Mouse (Mus musculus) liver, embryonic 18 days (tissue): ENCODE measurements around the gene Xpnpep2. TPM values are rescaled to one million over a fixed set of nuclear protein-coding genes. Genes with fewer than 3 reads are reported as not detected.

ENCODE experiments used
- polyA plus RNA-seq: library from polyadenylated mRNA; depleted of rRNA; stranded (reverse); fragments of >200 nt; gene quantifications from 2 replicates; pipeline ENCODE4 v1.2.3, GENCODE M21; 2012; rRNA removed

Xpnpep2 gene
- polyA plus RNA-seq = 0.01 TPM in 2 replicates

DNA sequence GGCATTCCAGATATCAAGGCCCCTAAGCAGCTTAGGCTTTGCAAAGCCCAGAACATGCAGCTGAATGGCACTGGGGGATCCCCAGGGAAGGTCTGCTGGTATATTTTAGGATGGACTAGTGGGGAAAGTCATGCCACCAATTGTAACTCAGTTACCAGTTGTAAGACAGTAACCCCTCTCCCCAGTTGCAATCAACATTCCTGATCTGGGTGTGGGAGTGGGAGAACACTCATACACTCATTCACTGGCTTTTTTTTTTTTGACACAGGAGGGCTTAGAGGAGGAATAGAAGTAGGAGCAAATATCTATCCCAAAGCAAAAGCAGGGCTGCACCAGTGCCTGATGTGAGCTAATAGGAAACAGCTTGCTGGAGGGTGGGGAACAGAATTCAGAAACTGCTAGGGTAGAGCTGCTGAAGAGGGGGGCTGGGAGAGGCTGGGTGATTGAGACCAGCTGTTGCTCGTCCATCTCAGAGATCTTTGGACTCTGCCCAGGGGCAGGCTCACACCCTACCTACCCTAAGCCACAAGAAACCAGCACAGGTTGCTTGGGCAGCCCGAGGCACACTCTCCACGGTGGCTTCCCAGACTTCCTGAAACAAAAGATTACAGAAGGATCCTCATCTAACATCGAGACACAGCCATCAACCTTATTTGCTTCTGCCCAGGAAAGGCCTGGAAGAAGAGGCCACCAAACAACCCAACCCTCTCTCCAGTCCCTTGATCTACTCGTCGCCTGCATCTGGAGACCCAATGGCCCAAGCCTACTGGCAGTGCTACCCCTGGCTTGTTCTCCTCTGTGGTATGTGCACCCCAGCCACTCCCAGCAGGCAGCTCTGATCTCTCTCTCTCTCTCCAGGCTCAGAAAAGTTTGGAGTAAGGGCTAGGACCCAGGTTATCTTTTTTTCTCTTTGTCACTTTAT is at the start of gene Xpnpep2:
Xpnpep2 (plus strand) TSS at position 332 of the 922 bp plus-strand sequence.

DNA sequence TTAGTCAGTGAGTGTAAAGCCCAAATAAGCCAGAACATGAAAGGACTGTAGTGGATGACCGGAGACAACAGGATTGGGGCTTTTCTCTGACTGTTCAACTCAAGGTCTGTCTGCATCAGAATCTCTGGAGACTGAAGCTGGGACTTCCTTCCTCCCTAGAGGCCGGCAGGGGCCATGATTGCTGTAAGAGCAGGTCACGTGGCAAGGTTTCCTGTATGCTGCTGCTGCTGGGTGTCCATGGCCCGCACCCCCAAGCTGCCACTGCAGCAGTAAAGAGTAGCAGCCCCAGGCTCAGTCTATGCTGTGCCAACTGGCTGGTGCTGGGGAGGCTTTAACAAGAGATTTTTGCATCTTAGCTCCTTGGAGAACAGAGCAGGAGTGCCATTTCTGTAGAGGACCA is 37.7 kb downstream of the Xpnpep2 start, which contains the start of gene Sash3:
Sash3 (plus strand) TSS at position 175 of the 400 bp plus-strand sequence.

Other genes starting within 250 kb of the Xpnpep2 start
- 1.2 and 1.6 TPM in 2 replicates for gene Smarca1, start 215.8 kb upstream of the Xpnpep2 start, polyA plus RNA-seq
- 5.7 and 6.5 TPM in 2 replicates for gene Ocrl, start 196.3 kb upstream of the Xpnpep2 start, polyA plus RNA-seq
- gene Apln, start 73.9 kb upstream of the Xpnpep2 start, polyA plus RNA-seq = 0.23 and 0.40 TPM in 2 replicates
- 8.5 and 9.0 TPM in 2 replicates for gene Sash3, start 37.7 kb downstream of the Xpnpep2 start, polyA plus RNA-seq
- 18.3 and 21.0 TPM in 2 replicates for gene Zdhhc9, start 100.2 kb downstream of the Xpnpep2 start, polyA plus RNA-seq
- gene Utp14a, start 148.1 kb downstream of the Xpnpep2 start, polyA plus RNA-seq = 6.1 TPM in 2 replicates
- 1.0 and 1.4 TPM in 2 replicates for gene Bcorl1, start 232.6 kb downstream of the Xpnpep2 start, polyA plus RNA-seq